Mouse (Mus musculus) spleen, postnatal 4 days (tissue): Measurements from ENCODE around the gene Aff1.

ENCODE experiments used
- DNase-seq, 2 experiments: peaks; one replicate each; pipeline ENCODE4 v3.0.0; 2022; ENCODE audit warnings: low spot score in 2 of 2

Gene Aff1

GRCm38 (mm10) chr5:103800009-103800408 lies 107.8 kb downstream of the Aff1 start:
- no peak for DNase-seq

- DNase-seq, result no peak
These were observed 111.2 kb downstream of the Aff1 start for GRCm38 (mm10) chr5:103803386-103803785.

GRCm38 (mm10) chr5:103803927-103804590 lies 111.9 kb downstream of the Aff1 start:
- no peak for DNase-seq

- DNase-seq, result no peak
These were observed 114.8 kb downstream of the Aff1 start for GRCm38 (mm10) chr5:103806851-103807578.

GRCm38 (mm10) chr5:103807637-103808312 lies 115.6 kb downstream of the Aff1 start:
- no peak for DNase-seq

- no peak for DNase-seq
These were observed 117.6 kb downstream of the Aff1 start for GRCm38 (mm10) chr5:103809674-103810330.

- DNase-seq, result no peak
These were observed 121.1 kb downstream of the Aff1 start for GRCm38 (mm10) chr5:103813291-103813690.

GRCm38 (mm10) chr5:103813997-103814542 lies 121.9 kb downstream of the Aff1 start:
- no peak for DNase-seq

GRCm38 (mm10) chr5:103814551-103815248 lies 122.5 kb downstream of the Aff1 start:
- DNase-seq, result no peak

GRCm38 (mm10) chr5:103815249-103815617 lies 123.1 kb downstream of the Aff1 start:
- DNase-seq, result no peak

- no peak for DNase-seq
These were observed 124.5 kb downstream of the Aff1 start for GRCm38 (mm10) chr5:103816718-103817117.

- peak; percentile 74 to 87 for DNase-seq
These were observed 125.6 kb downstream of the Aff1 start for GRCm38 (mm10) chr5:103817754-103818153.

- no peak for DNase-seq
These were observed 126.4 kb downstream of the Aff1 start for GRCm38 (mm10) chr5:103818602-103819001.

- DNase-seq, result no peak
These were observed 127.5 kb downstream of the Aff1 start for GRCm38 (mm10) chr5:103819674-103820073.

GRCm38 (mm10) chr5:103821062-103821461 lies 128.9 kb downstream of the Aff1 start:
- DNase-seq, result no peak

GRCm38 (mm10) chr5:103821500-103822298 lies 129.5 kb downstream of the Aff1 start:
- DNase-seq, result no peak

GRCm38 (mm10) chr5:103822949-103823348 lies 130.8 kb downstream of the Aff1 start:
- DNase-seq, result no peak

- no peak for DNase-seq
These were observed 136.1 kb downstream of the Aff1 start for GRCm38 (mm10) chr5:103828304-103828703.

- DNase-seq, result no peak
These were observed 136.6 kb downstream of the Aff1 start for GRCm38 (mm10) chr5:103828729-103829128.

GRCm38 (mm10) chr5:103829158-103829557 lies 137.0 kb downstream of the Aff1 start:
- DNase-seq, result no peak

GRCm38 (mm10) chr5:103830886-103831285 lies 138.7 kb downstream of the Aff1 start:
- DNase-seq, result no peak
